Mouse (Mus musculus) liver, adult 2 months (tissue): ENCODE data around the gene Gnb1l.

Experiments used
- CTCF ChIP-seq: fragments of 200-500 bp; IDR thresholded peaks from 2 replicates; pipeline ENCODE4 v1.5.1; 2011; ENCODE audit warnings: low read depth, low read length, control low read depth
- POLR2A ChIP-seq: fragments of 200-500 bp; IDR thresholded peaks from 2 replicates; pipeline ENCODE4 v1.6.1; 2011; ENCODE audit warnings: low read length, control low read depth; ENCODE audit not compliant: insufficient read depth; ENCODE audit errors: extremely low read depth

- TF ChIP-seq CTCF (no peak), POLR2A (no peak)
Measured at GRCm38 (mm10) chr16:18588738-18589055, 90.2 kb downstream of the Gnb1l start.
